In genomic region chr4:45605681-45606080, GRCm38 (mm10) we compare ENCODE assay signal across 18 mouse cellular contexts.
DNase-seq lines count a peak whose midpoint lies in the region; ATAC-seq and TF ChIP-seq lines count a peak whose summit lies in the region.
"Had no signal": no experiment of that assay in that cellular context is flagged by ENCODE, and none has a peak within 500 bp of the region (broad histone marks: within the 10 kb centered on the region; RNA-seq: fewer than 3 reads in every experiment).

No protein-coding gene starts in this region.

- WGBS in kidney, adult 2 months: 66% methylated on average over 4 of the region's 4 CpGs
- WGBS in kidney, embryonic 16.5 days: 76% methylated on average over 4 of the region's 4 CpGs
- 80% methylated on average over 4 of the region's 4 CpGs for WGBS in midbrain, embryonic 13.5 days
- 82% methylated on average over 4 of the region's 4 CpGs for WGBS in liver, embryonic 11.5 days

- no peak overlapping the region for H3K4me3 ChIP-seq in kidney, adult 2 months (ENCODE audit: insufficient read depth, low read depth, low read length)
- H3K4me3 ChIP-seq in kidney, embryonic 16.5 days (ENCODE audit: low read length): no peak overlapping the region
- no peak overlapping the region for H3K4me3 ChIP-seq in midbrain, embryonic 13.5 days (replicated peaks)
- no peak overlapping the region for H3K4me3 ChIP-seq in liver, embryonic 11.5 days (ENCODE audit: low read depth, low read length)
- H3K4me3 ChIP-seq: embryonic facial prominence, embryonic 10.5 days; kidney, embryonic 15.5 days; layer of hippocampus, adult 2 months had no signal

- H3K4me1 ChIP-seq in kidney, adult 2 months (ENCODE audit: control insufficient read depth, insufficient read depth, low read length): no peaks in the 10 kb centered on the region
- H3K4me1 ChIP-seq in kidney, embryonic 16.5 days (ENCODE audit: insufficient read depth, low read length): no peaks in the 10 kb centered on the region
- H3K4me1 ChIP-seq in midbrain, embryonic 13.5 days (replicated peaks): peaks cover 11% of the 10 kb centered on the region
- no peaks in the 10 kb centered on the region for H3K4me1 ChIP-seq in liver, embryonic 11.5 days (replicated peaks; ENCODE audit: control insufficient read depth, insufficient read depth, low read length)

- H3K9me3 ChIP-seq in kidney, embryonic 16.5 days (ENCODE audit: low read length): no peaks in the 10 kb centered on the region
- no peaks in the 10 kb centered on the region for H3K9me3 ChIP-seq in midbrain, embryonic 13.5 days
- no peaks in the 10 kb centered on the region for H3K9me3 ChIP-seq in liver, embryonic 11.5 days (ENCODE audit: control insufficient read depth, low read length)
- H3K9me3 ChIP-seq: embryonic facial prominence, embryonic 10.5 days; kidney, embryonic 15.5 days had no signal

- H3K27me3 ChIP-seq in kidney, adult 2 months (replicated peaks; ENCODE audit: control insufficient read depth, insufficient read depth, low read length): no peaks in the 10 kb centered on the region
- no peaks in the 10 kb centered on the region for H3K27me3 ChIP-seq in kidney, embryonic 16.5 days (ENCODE audit: insufficient read depth, low read length)
- peaks cover 13% of the 10 kb centered on the region; the same call in 1 of the 2 replicates for H3K27me3 ChIP-seq in midbrain, embryonic 13.5 days
- no peaks in the 10 kb centered on the region for H3K27me3 ChIP-seq in liver, embryonic 11.5 days (replicated peaks; ENCODE audit: control insufficient read depth, insufficient read depth, low read length)
- H3K27me3 ChIP-seq: kidney, embryonic 15.5 days had no signal

- no peak overlapping the region for H3K4me2 ChIP-seq in kidney, embryonic 16.5 days (replicated peaks; ENCODE audit: low read depth, low read length)
- H3K4me2 ChIP-seq in midbrain, embryonic 13.5 days (replicated peaks): no peak overlapping the region
- H3K4me2 ChIP-seq in liver, embryonic 11.5 days: no peak overlapping the region
- H3K4me2 ChIP-seq: kidney, embryonic 15.5 days had no signal

- no peak for ATAC-seq in kidney, embryonic 16.5 days (ENCODE audit: low FRiP score, low TSS enrichment)
- ATAC-seq in midbrain, embryonic 13.5 days: no peak
- no peak for ATAC-seq in liver, embryonic 11.5 days (replicated peaks; ENCODE audit: low FRiP score)
- ATAC-seq: CD4-positive, CD25-positive, alpha-beta regulatory T cell, adult 4 months; liver, postnatal 0 days had no signal

- no peak overlapping the region for H3K9ac ChIP-seq in kidney, embryonic 16.5 days (replicated peaks; ENCODE audit: low read length)
- no peak overlapping the region for H3K9ac ChIP-seq in midbrain, embryonic 13.5 days (replicated peaks)
- H3K9ac ChIP-seq in liver, embryonic 11.5 days (ENCODE audit: low read depth, low read length): no peak overlapping the region
- H3K9ac ChIP-seq: kidney, embryonic 15.5 days; liver, postnatal 0 days had no signal

- TF ChIP-seq CTCF in kidney, adult 2 months (conservative IDR thresholded peaks at IDR 0.05; ENCODE audit: insufficient read depth, insufficient read length, low read depth, low read length): no peak

- no peak overlapping the region for H3K27ac ChIP-seq in kidney, adult 2 months (ENCODE audit: insufficient read depth, low read depth, low read length)
- no peak overlapping the region for H3K27ac ChIP-seq in kidney, embryonic 16.5 days (ENCODE audit: low read length)
- no peak overlapping the region for H3K27ac ChIP-seq in midbrain, embryonic 13.5 days
- no peak overlapping the region for H3K27ac ChIP-seq in liver, embryonic 11.5 days (ENCODE audit: low read depth, low read length)
- H3K27ac ChIP-seq: embryonic facial prominence, embryonic 10.5 days; kidney, embryonic 15.5 days; layer of hippocampus, adult 2 months had no signal

- no peak for TF ChIP-seq POLR2A in kidney, adult 2 months (IDR thresholded peaks at IDR 0.05; ENCODE audit: low read depth, low read length)

- no peaks in the 10 kb centered on the region for H3K36me3 ChIP-seq in kidney, adult 2 months (ENCODE audit: control insufficient read depth, insufficient read depth, low read length)
- H3K36me3 ChIP-seq in kidney, embryonic 16.5 days (ENCODE audit: insufficient read depth, low read length): no peaks in the 10 kb centered on the region
- H3K36me3 ChIP-seq in midbrain, embryonic 13.5 days: no peaks in the 10 kb centered on the region
- H3K36me3 ChIP-seq in liver, embryonic 11.5 days (ENCODE audit: control insufficient read depth, insufficient read depth, low read length): no peaks in the 10 kb centered on the region
- H3K36me3 ChIP-seq: embryonic facial prominence, embryonic 10.5 days; kidney, embryonic 15.5 days had no signal

- intact Hi-C loops in gastrocnemius, postnatal 14 days (cut with DNase I; ENCODE audit: low total_unique reads): no loop called here

- DNase-seq in adrenal gland, adult (ENCODE audit: inconsistent age in 2 of 2, low spot score in 1 of 2): peak; percentile 51 to 62
- DNase-seq in adrenal gland, adult 18-20 months (ENCODE audit: low spot score in 2 of 2): no peak
- peak; percentile 40 for DNase-seq in kidney, adult 2 months
- DNase-seq in NIH3T3 (ENCODE audit: low read depth): peak; percentile 6
- DNase-seq in gastrocnemius, postnatal 14 days: peak; percentile 21
- DNase-seq in liver, embryonic 11.5 days (ENCODE audit: low spot score): no peak
- DNase-seq: cerebellum, adult 18-20 months; liver; liver, postnatal 0 days; lung, postnatal 36 days; right cerebral cortex, postnatal 14 days; thymus, adult 2 months had no signal

Comparison
In these comparisons a context has a peak if more than half of its experiments do, and no peak if none do; other contexts are left out.
1. DNase-seq: peak in adrenal gland, adult (2 of 2), kidney, adult 2 months (single experiment), NIH3T3 (single experiment) and gastrocnemius, postnatal 14 days (single experiment); none in adrenal gland, adult 18-20 months (0 of 2) and liver, embryonic 11.5 days (single experiment).